Mouse (Mus musculus): ENCODE results near the gene Gtf2f2. TPM values are rescaled to one million over a fixed set of nuclear protein-coding genes. Genes with fewer than 3 reads are reported as not detected.

Gtf2f2 gene
- polyA plus RNA-seq, 1 experiment from 2014 or later = 25.8 TPM

DNA sequence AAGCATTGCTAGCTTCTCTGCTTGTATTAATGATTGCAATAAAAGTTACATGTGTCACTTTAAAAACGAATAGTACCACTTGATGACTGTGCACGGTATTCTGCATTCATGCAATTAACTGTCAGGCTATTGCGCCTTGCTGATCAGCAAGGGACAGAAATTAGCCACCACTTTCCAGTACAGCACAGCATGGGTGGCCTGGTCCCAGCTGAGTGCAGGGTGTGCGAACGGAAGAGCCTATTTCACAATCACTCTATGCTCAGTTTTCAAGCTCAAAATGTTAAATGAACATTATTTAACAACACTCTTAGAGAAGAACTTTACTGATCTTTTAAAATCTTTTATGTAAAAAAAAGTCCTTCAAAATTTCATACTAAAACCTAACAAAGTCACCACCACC is 46.7 kb downstream of the Gtf2f2 start:
- Histone ChIP-seq H3K4me3 (ENCODE audit: low read depth, low read length) (no peak overlapping the region), H3K36me3 (ENCODE audit: control insufficient read depth, insufficient read depth) (no peaks in the 10 kb centered on the region), H3K4me2 (replicated peaks; ENCODE audit: low read depth) (no peak overlapping the region), H3K4me1 (replicated peaks; ENCODE audit: control insufficient read depth, insufficient read depth, low read length) (no peaks in the 10 kb centered on the region), H3K27me3 (replicated peaks; ENCODE audit: control insufficient read depth, insufficient read depth, low read length) (no peaks in the 10 kb centered on the region), H3K9ac (ENCODE audit: low read depth, low read length) (no peak overlapping the region), H3K9me3 (ENCODE audit: control insufficient read depth) (no peaks in the 10 kb centered on the region), H3K27ac (ENCODE audit: low read depth, low read length) (no peak overlapping the region)
- ATAC-seq = no peak
- WGBS = 72% methylated on average over 5 of the region's 5 CpGs
- TF ChIP-seq CTCF (IDR thresholded peaks at IDR 0.05; ENCODE audit: low read depth) = no peak

DNA sequence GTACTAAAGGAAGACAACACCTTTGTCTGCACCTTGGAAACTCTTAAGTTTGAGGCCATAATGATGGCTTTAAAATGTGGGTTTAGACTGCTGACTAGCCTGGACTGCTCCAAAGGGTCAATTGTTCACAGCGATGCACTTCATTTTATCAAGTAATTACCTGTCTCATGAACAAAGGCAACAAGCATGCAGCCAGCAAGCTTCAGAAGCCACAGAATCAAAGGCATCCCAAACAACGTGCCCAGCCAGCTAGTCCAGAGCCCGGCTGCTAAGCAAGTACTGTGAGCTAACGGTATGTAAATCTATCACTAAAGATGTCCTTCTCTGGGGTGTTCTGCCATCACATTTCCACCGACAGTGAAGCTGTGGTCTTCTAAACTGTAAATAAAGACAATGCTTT is 47.5 kb downstream of the Gtf2f2 start:
- Histone ChIP-seq H3K4me1 (replicated peaks; ENCODE audit: control insufficient read depth, insufficient read depth, low read length) (no peaks in the 10 kb centered on the region), H3K36me3 (ENCODE audit: control insufficient read depth, insufficient read depth) (no peaks in the 10 kb centered on the region), H3K9ac (ENCODE audit: low read depth, low read length) (no peak overlapping the region), H3K9me3 (ENCODE audit: control insufficient read depth) (no peaks in the 10 kb centered on the region), H3K4me2 (replicated peaks; ENCODE audit: low read depth) (no peak overlapping the region), H3K27me3 (replicated peaks; ENCODE audit: control insufficient read depth, insufficient read depth, low read length) (no peaks in the 10 kb centered on the region), H3K4me3 (ENCODE audit: low read depth, low read length) (no peak overlapping the region), H3K27ac (ENCODE audit: low read depth, low read length) (no peak overlapping the region)
- WGBS = 66% methylated on average over 5 of the region's 5 CpGs
- no peak for TF ChIP-seq CTCF (IDR thresholded peaks at IDR 0.05; ENCODE audit: low read depth)
- ATAC-seq = no peak

DNA sequence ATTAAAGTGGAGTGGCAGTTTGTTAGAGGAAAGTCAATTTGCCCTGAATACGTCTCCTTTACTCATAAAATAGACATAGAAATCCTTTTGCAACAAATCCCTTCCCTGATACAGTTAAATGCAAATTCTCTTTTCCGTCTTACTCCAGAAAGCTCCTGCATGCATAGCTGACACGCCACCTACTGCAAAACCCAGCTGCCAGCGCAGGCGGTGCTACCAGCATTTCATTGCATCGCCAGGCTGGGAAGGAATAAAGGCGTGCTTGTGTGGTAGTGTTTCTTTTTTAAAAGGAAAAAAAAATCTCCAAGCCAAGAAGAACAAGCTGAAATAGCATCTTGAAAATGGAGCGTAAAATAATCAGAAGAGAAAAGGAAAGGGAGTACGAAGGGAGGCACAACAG is 48.4 kb downstream of the Gtf2f2 start:
- ATAC-seq = no peak
- H3K36me3 ChIP-seq (ENCODE audit: control insufficient read depth, insufficient read depth) = no peaks in the 10 kb centered on the region
- no peaks in the 10 kb centered on the region for H3K4me1 ChIP-seq (replicated peaks; ENCODE audit: control insufficient read depth, insufficient read depth, low read length)
- TF ChIP-seq CTCF (IDR thresholded peaks at IDR 0.05; ENCODE audit: low read depth) = 0 out of 2 replicates have a peak, but pooled peaks have one; percentile 6
- no peak overlapping the region for H3K9ac ChIP-seq (ENCODE audit: low read depth, low read length)
- H3K27me3 ChIP-seq (replicated peaks; ENCODE audit: control insufficient read depth, insufficient read depth, low read length) = no peaks in the 10 kb centered on the region
- H3K4me2 ChIP-seq (replicated peaks; ENCODE audit: low read depth) = no peak overlapping the region
- no peak overlapping the region for H3K4me3 ChIP-seq (ENCODE audit: low read depth, low read length)
- 92% methylated on average over 9 of the region's 9 CpGs for WGBS
- no peaks in the 10 kb centered on the region for H3K9me3 ChIP-seq (ENCODE audit: control insufficient read depth)
- no peak overlapping the region for H3K27ac ChIP-seq (ENCODE audit: low read depth, low read length)

DNA sequence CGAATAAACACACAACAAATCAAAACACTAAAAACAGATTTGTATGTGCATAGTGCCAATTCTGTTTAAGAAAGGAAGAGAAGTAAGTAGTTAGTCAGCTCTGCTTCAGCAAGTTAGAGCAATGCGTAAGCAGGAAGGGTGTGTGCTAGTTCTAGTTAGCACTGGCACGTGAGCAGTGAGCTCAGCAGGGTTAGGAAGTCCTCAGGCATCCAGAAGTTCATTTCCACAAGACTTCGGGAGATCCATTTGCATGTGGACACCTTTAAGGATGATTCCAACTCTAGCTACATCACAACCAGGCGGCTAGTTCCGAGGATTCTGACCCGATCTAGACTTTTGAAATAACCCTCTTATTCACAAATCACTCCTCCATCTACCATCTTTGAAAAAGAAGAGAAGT is 55.9 kb downstream of the Gtf2f2 start, which contains the start of gene Kctd4:
Kctd4 (plus strand) TSS at position 244 of the 400 bp plus-strand sequence.
- Histone ChIP-seq H3K36me3 (ENCODE audit: control insufficient read depth, insufficient read depth) (no peaks in the 10 kb centered on the region), H3K4me3 (ENCODE audit: low read depth, low read length) (no peak within 1 kb of the TSS), H3K27ac (ENCODE audit: low read depth, low read length) (no peak within 1 kb of the TSS), H3K27me3 (replicated peaks; ENCODE audit: control insufficient read depth, insufficient read depth, low read length) (no peaks in the 10 kb centered on the region), H3K9me3 (ENCODE audit: control insufficient read depth) (no peaks in the 10 kb centered on the region), H3K4me2 (replicated peaks; ENCODE audit: low read depth) (no peak within 1 kb of the TSS), H3K9ac (ENCODE audit: low read depth, low read length) (no peak within 1 kb of the TSS), H3K4me1 (replicated peaks; ENCODE audit: control insufficient read depth, insufficient read depth, low read length) (no peaks in the 10 kb centered on the region)
- ATAC-seq = no peak
- 83% methylated on average over 7 of the region's 7 CpGs for WGBS
- no peak for TF ChIP-seq CTCF (IDR thresholded peaks at IDR 0.05; ENCODE audit: low read depth)

DNA sequence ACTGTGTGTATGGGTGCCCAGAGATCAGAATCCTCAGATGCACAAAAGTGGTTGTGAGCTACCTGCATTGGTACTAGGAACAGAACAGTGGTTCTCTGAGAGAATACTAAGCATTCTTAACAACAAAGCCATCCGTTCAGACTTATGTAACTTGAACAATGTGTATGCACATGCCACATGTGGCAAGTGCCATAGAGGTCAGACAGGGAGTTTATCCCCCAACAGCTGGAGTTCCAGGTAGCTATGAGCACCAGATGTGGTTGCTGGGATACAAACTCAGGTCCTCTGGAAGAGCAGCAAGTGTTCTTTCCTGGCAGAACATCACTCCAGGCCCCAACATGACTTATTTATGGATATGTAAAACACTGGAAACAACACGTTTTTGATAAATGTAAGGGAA is 57.7 kb downstream of the Gtf2f2 start:
- WGBS = 72% methylated on average over 2 of the region's 2 CpGs
- Histone ChIP-seq H3K4me1 (replicated peaks; ENCODE audit: control insufficient read depth, insufficient read depth, low read length) (no peaks in the 10 kb centered on the region), H3K9ac (ENCODE audit: low read depth, low read length) (no peak overlapping the region), H3K9me3 (ENCODE audit: control insufficient read depth) (no peaks in the 10 kb centered on the region), H3K4me2 (replicated peaks; ENCODE audit: low read depth) (no peak overlapping the region), H3K27ac (ENCODE audit: low read depth, low read length) (no peak overlapping the region), H3K4me3 (ENCODE audit: low read depth, low read length) (no peak overlapping the region), H3K27me3 (replicated peaks; ENCODE audit: control insufficient read depth, insufficient read depth, low read length) (no peaks in the 10 kb centered on the region), H3K36me3 (ENCODE audit: control insufficient read depth, insufficient read depth) (0 out of 2 replicates have a peak, but pooled peaks cover 7% of the 10 kb centered on the region)
- TF ChIP-seq CTCF (IDR thresholded peaks at IDR 0.05; ENCODE audit: low read depth) = no peak
- no peak for ATAC-seq

DNA sequence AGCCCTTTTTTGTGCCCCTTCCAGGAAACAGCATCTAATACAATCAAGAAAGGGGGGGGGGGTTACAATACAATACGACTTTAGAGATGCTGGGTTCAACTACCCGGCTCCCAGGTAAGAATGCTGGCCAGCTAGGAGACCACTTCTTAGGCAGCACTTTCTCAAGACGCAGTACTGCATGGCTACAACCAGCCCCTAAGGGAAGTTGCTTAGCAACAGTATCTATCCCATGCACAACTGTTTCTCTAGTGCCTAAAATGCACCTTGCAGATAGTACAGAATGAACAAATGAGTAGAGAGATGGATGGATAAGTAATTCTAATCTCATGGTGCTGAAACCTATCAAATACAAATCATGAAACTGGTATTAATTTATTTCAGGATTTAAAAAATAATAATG is 63.0 kb downstream of the Gtf2f2 start:
- Histone ChIP-seq H3K4me1 (replicated peaks; ENCODE audit: control insufficient read depth, insufficient read depth, low read length) (no peaks in the 10 kb centered on the region), H3K36me3 (ENCODE audit: control insufficient read depth, insufficient read depth) (0 out of 2 replicates have a peak, but pooled peaks cover 9% of the 10 kb centered on the region), H3K4me2 (replicated peaks; ENCODE audit: low read depth) (no peak overlapping the region), H3K4me3 (ENCODE audit: low read depth, low read length) (no peak overlapping the region), H3K27ac (ENCODE audit: low read depth, low read length) (no peak overlapping the region), H3K9ac (ENCODE audit: low read depth, low read length) (no peak overlapping the region), H3K27me3 (replicated peaks; ENCODE audit: control insufficient read depth, insufficient read depth, low read length) (no peaks in the 10 kb centered on the region), H3K9me3 (ENCODE audit: control insufficient read depth) (no peaks in the 10 kb centered on the region)
- TF ChIP-seq CTCF (IDR thresholded peaks at IDR 0.05; ENCODE audit: low read depth) = no peak
- 63% methylated on average over 3 of the region's 3 CpGs for WGBS
- ATAC-seq = no peak

DNA sequence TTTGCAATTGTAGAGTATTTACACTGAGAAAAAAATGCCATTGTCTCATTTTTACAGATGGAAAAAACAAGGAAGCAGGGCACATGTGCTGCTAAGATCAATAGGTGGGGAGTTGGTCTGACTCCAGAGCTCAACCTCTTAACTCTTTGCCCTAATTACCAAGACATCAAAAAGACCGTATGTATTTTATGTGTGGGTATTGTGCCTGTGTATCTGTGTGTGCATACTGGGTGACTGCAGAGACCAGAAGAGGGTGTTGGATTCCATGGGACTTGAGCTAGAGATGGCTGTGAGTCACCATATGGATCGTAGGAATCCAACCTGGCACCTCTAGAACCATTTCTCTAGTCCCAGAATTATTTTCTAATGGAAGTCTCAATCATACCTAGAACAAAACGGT is 68.3 kb downstream of the Gtf2f2 start:
- H3K36me3 ChIP-seq (ENCODE audit: control insufficient read depth, insufficient read depth) = peaks cover 4% of the 10 kb centered on the region; the same call in 1 of the 2 replicates
- no peak overlapping the region for H3K4me3 ChIP-seq (ENCODE audit: low read depth, low read length)
- ATAC-seq = no peak
- no peak overlapping the region for H3K27ac ChIP-seq (ENCODE audit: low read depth, low read length)
- H3K4me2 ChIP-seq (replicated peaks; ENCODE audit: low read depth) = no peak overlapping the region
- no peaks in the 10 kb centered on the region for H3K9me3 ChIP-seq (ENCODE audit: control insufficient read depth)
- no peak overlapping the region for H3K9ac ChIP-seq (ENCODE audit: low read depth, low read length)
- 86% methylated on average over 3 of the region's 3 CpGs for WGBS
- no peak for TF ChIP-seq CTCF (IDR thresholded peaks at IDR 0.05; ENCODE audit: low read depth)
- no peaks in the 10 kb centered on the region for H3K27me3 ChIP-seq (replicated peaks; ENCODE audit: control insufficient read depth, insufficient read depth, low read length)
- no peaks in the 10 kb centered on the region for H3K4me1 ChIP-seq (replicated peaks; ENCODE audit: control insufficient read depth, insufficient read depth, low read length)
